Mouse (Mus musculus): ENCODE measurements around the gene Evc2.

The Evc2 gene

DNA sequence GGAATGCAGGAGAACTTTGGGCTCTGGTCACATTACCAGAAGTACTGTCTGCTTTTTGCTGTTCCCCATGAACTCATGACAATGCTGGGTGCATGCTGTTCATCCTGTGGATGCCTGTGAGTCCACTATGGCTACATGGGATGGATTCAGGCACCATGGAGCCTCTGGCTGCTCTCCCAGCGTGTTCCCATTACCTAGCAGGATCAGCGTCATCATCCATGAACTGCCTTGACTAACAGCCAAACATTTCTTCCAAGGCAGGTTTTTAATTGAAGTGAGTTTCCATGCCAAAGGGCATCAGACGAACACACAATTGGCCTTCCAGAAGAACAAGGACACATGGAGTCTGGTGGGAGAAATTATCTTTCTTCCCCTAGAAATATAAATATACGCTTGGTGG lies 133.3 kb downstream of the Evc2 start:
- no peak for DNase-seq (ENCODE audit: inconsistent age in 2 of 2, low spot score in 1 of 2)

DNA sequence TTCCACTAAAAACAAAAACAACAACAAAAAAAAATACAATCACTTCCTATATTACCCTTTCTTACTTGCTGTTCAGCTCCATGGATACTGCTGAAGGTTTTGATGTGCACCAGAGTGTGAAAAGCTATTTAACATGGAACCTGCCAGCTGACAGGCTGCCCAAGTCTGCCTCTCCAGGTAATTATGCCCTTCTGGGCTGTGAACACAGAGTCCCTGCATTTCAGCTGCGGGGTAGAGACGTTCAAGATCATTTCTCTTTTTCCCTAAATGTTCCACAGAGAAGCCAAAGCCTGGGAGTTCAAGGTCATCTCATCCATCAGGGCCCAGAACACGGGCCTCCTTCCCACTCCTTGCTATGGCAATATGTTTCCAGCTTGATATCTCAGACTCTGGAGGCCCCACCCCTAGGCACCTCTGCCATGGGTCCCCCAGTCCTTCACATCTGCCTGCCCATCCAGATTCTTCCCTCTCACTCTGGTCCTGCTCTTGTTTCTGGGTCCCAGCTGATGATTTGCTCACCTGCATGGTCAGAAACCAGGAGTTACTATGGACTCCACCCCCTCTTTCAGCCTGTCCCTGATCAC lies 133.8 kb downstream of the Evc2 start:
- DNase-seq (ENCODE audit: inconsistent age in 2 of 2, low spot score in 1 of 2), result no peak

Data from adrenal gland, adult (tissue).